Mouse (Mus musculus) stomach, postnatal 0 days (tissue): ENCODE measurements at regions not wholly inside any gene's neighbourhood (a gene's known extent, or its start where the extent isn't known, plus 50 kb on each side); places are given as distances from the start of the nearest gene placed in this dataset.

Experiments
- CTCF ChIP-seq: IDR thresholded peaks from 2 replicates; pipeline ENCODE4 v1.5.1; 2016; ENCODE audit warnings: antibody characterized with exemption, low read depth, mild to moderate bottlenecking, moderate library complexity
- EP300 ChIP-seq: optimal IDR thresholded peaks from 2 replicates; pipeline ENCODE3; 2016; ENCODE audit warnings: antibody characterized with exemption

DNA sequence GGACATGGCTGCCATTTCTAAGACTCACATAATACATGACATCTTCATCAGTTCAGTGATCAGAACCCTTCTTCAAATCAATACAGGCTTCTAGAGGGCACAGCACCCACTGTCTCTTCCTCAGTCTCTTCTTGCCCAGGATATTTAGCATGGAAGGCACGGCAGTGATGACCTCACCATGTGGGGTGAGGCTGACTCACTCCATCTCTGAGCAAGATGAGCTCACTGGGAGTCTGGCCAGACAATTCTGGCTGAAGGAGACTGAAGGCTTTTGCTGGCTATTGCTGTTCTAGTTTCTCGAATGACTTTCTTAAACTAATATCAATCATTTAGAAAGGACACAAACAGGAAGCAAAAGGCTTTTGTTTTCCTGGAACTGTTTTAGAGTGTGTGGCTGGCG is 122.9 kb upstream of the 1700012A03Rik start:
- TF ChIP-seq CTCF (no peak), EP300 (no peak)
